Mouse (Mus musculus) lung, postnatal 0 days (tissue): ENCODE measurements around the gene 4933416C03Rik. TPM values are rescaled to one million over a fixed set of nuclear protein-coding genes. Genes with fewer than 3 reads are reported as not detected.

Source experiments
- ATAC-seq: fragments of 200-750 bp; cut with Nextera tagmentation; 2 replicates; pipeline ENCODE4 v1.8.0; 2017; ENCODE audit warnings: moderate library complexity
- DNase-seq: peaks from one replicate; pipeline ENCODE4 v3.0.0-alpha.2; 2016; ENCODE audit warnings: low spot score
- H3K27ac ChIP-seq: fragments of 300-500 bp; sonication (generic); 2 replicates; pipeline ENCODE4 v1.5.1; 2014; ENCODE audit warnings: antibody characterized with exemption, mild to moderate bottlenecking, low read length, mixed read lengths
- H3K27me3 ChIP-seq: fragments of 300-500 bp; sonication (generic); replicated peaks from 2 replicates; pipeline ENCODE4 v1.6.1; 2014; ENCODE audit warnings: low read length, mixed read lengths; ENCODE audit not compliant: insufficient read depth
- H3K36me3 ChIP-seq: fragments of 300-500 bp; sonication (generic); 2 replicates; pipeline ENCODE4 v1.6.1; 2014; ENCODE audit warnings: low read length, mixed read lengths; ENCODE audit not compliant: insufficient read depth
- H3K4me1 ChIP-seq: fragments of 300-500 bp; sonication (generic); 2 replicates; pipeline ENCODE4 v1.6.1; 2014; ENCODE audit warnings: antibody characterized with exemption, low read depth, low read length, mixed read lengths; ENCODE audit not compliant: insufficient read depth
- H3K4me2 ChIP-seq: fragments of 300-500 bp; sonication (generic); replicated peaks from 2 replicates; pipeline ENCODE4 v1.6.1; 2014; ENCODE audit warnings: low read depth, mild to moderate bottlenecking, low read length, moderate library complexity, mixed read lengths
- H3K4me3 ChIP-seq: fragments of 300-500 bp; sonication (generic); 2 replicates; pipeline ENCODE4 v1.5.1; 2014; ENCODE audit warnings: low read depth, low read length
- H3K9ac ChIP-seq: fragments of 300-500 bp; sonication (generic); replicated peaks from 2 replicates; pipeline ENCODE4 v1.6.1; 2014; ENCODE audit warnings: low read depth, mild to moderate bottlenecking
- H3K9me3 ChIP-seq: fragments of 300-500 bp; sonication (generic); 2 replicates; pipeline ENCODE4 v1.6.1; 2016; ENCODE audit warnings: low read length, mixed read lengths
- CTCF ChIP-seq: IDR thresholded peaks from 2 replicates; pipeline ENCODE4 v1.5.1; 2016; ENCODE audit warnings: antibody characterized with exemption, mild to moderate bottlenecking
- EP300 ChIP-seq: IDR thresholded peaks from 2 replicates; pipeline ENCODE4 v1.6.1; 2016; ENCODE audit warnings: antibody characterized with exemption, mild to moderate bottlenecking, control low read depth
- WGBS: fragments of 180-500 bp; shearing (Covaris S2); extraction: QIAGEN DNeasy Blood & Tissue Kit; methylation state at CpG from one replicate; pipeline ENCODE4 v1.1.7; 2014; 5-methylcytosine and 5-hydroxymethylcytosine counted together
- polyA plus RNA-seq: library from polyadenylated mRNA; unstranded; fragments of >200 nt; fragmentation: Nextera tagmentation; extraction: Ambion mirVana; gene quantifications from 2 replicates; pipeline ENCODE4 v1.2.1, GENCODE M21; 2015

4933416C03Rik gene
- polyA plus RNA-seq, 1 experiment from 2014 or later = not detected

GRCm38 (mm10) chr10:116135187-116135586, 21.5 kb upstream of the 4933416C03Rik start:
- no peak for ATAC-seq
- H3K4me3 ChIP-seq = no peak overlapping the region
- no peak overlapping the region for H3K9ac ChIP-seq
- no peak overlapping the region for H3K4me2 ChIP-seq
- no peaks in the 10 kb centered on the region for H3K9me3 ChIP-seq
- no peaks in the 10 kb centered on the region for H3K27me3 ChIP-seq
- no peaks in the 10 kb centered on the region for H3K36me3 ChIP-seq
- H3K4me1 ChIP-seq = no peaks in the 10 kb centered on the region
- TF ChIP-seq CTCF (no peak), EP300 (no peak)
- H3K27ac ChIP-seq = no peak overlapping the region
- DNase-seq = no peak
- 76% methylated on average over 2 of the region's 2 CpGs for WGBS

- no peak for DNase-seq
- no peak for ATAC-seq
- no peak overlapping the region for H3K9ac ChIP-seq
- H3K27me3 ChIP-seq = no peaks in the 10 kb centered on the region
- no peak for TF ChIP-seq CTCF
- TF ChIP-seq EP300 = no peak
- no peaks in the 10 kb centered on the region for H3K9me3 ChIP-seq
- WGBS = 72% methylated on average over 4 of the region's 4 CpGs
- H3K4me2 ChIP-seq = no peak overlapping the region
- no peaks in the 10 kb centered on the region for H3K4me1 ChIP-seq
- H3K27ac ChIP-seq = no peak overlapping the region
- H3K36me3 ChIP-seq = no peaks in the 10 kb centered on the region
- H3K4me3 ChIP-seq = no peak overlapping the region
Measured at GRCm38 (mm10) chr10:116132233-116132632, 18.5 kb upstream of the 4933416C03Rik start.

GRCm38 (mm10) chr10:116131223-116131622, 17.5 kb upstream of the 4933416C03Rik start:
- H3K4me1 ChIP-seq = no peaks in the 10 kb centered on the region
- no peak overlapping the region for H3K9ac ChIP-seq
- no peak overlapping the region for H3K4me3 ChIP-seq
- H3K36me3 ChIP-seq = no peaks in the 10 kb centered on the region
- DNase-seq (no peak), ATAC-seq (no peak)
- H3K9me3 ChIP-seq = no peaks in the 10 kb centered on the region
- TF ChIP-seq EP300 = no peak
- H3K4me2 ChIP-seq = no peak overlapping the region
- no peaks in the 10 kb centered on the region for H3K27me3 ChIP-seq
- no peak overlapping the region for H3K27ac ChIP-seq
- WGBS = 71% methylated on average over 4 of the region's 4 CpGs

- no peaks in the 10 kb centered on the region for H3K4me1 ChIP-seq
- H3K36me3 ChIP-seq = no peaks in the 10 kb centered on the region
- no peak overlapping the region for H3K4me3 ChIP-seq
- H3K27me3 ChIP-seq = no peaks in the 10 kb centered on the region
- no peak for TF ChIP-seq EP300
- no peak for TF ChIP-seq CTCF
- ATAC-seq = no peak
- WGBS = 73% methylated on average over 3 of the region's 3 CpGs
- H3K9ac ChIP-seq = no peak overlapping the region
- no peak overlapping the region for H3K27ac ChIP-seq
- no peak overlapping the region for H3K4me2 ChIP-seq
- H3K9me3 ChIP-seq = no peaks in the 10 kb centered on the region
- no peak for DNase-seq
Measured at GRCm38 (mm10) chr10:116130401-116130800, 16.7 kb upstream of the 4933416C03Rik start.

- no peak overlapping the region for H3K27ac ChIP-seq
- TF ChIP-seq EP300 = no peak
- no peak for TF ChIP-seq CTCF
- DNase-seq = no peak
- H3K4me3 ChIP-seq = no peak overlapping the region
- H3K9me3 ChIP-seq = no peaks in the 10 kb centered on the region
- ATAC-seq = no peak
- no peaks in the 10 kb centered on the region for H3K27me3 ChIP-seq
- no peak overlapping the region for H3K9ac ChIP-seq
- 65% methylated on average over 5 of the region's 5 CpGs for WGBS
- H3K36me3 ChIP-seq = no peaks in the 10 kb centered on the region
- H3K4me1 ChIP-seq = no peaks in the 10 kb centered on the region
- no peak overlapping the region for H3K4me2 ChIP-seq
Measured at GRCm38 (mm10) chr10:116125364-116125763, 11.6 kb upstream of the 4933416C03Rik start.

GRCm38 (mm10) chr10:116123808-116124207, 10.1 kb upstream of the 4933416C03Rik start:
- H3K4me3 ChIP-seq = no peak overlapping the region
- no peaks in the 10 kb centered on the region for H3K4me1 ChIP-seq
- TF ChIP-seq EP300 = no peak
- no peak for TF ChIP-seq CTCF
- ATAC-seq (no peak), DNase-seq (no peak)
- no peaks in the 10 kb centered on the region for H3K36me3 ChIP-seq
- H3K27me3 ChIP-seq = no peaks in the 10 kb centered on the region
- no peak overlapping the region for H3K9ac ChIP-seq
- no peak overlapping the region for H3K27ac ChIP-seq
- 79% methylated on average over 2 of the region's 2 CpGs for WGBS
- H3K4me2 ChIP-seq = no peak overlapping the region
- no peaks in the 10 kb centered on the region for H3K9me3 ChIP-seq

GRCm38 (mm10) chr10:116121463-116121862, 7.7 kb upstream of the 4933416C03Rik start:
- H3K27ac ChIP-seq = no peak overlapping the region
- WGBS = 59% methylated on average over 2 of the region's 2 CpGs
- H3K27me3 ChIP-seq = no peaks in the 10 kb centered on the region
- no peak overlapping the region for H3K9ac ChIP-seq
- TF ChIP-seq CTCF (no peak), EP300 (no peak)
- no peak for ATAC-seq
- H3K4me2 ChIP-seq = no peak overlapping the region
- no peak overlapping the region for H3K4me3 ChIP-seq
- no peaks in the 10 kb centered on the region for H3K36me3 ChIP-seq
- no peak for DNase-seq
- no peaks in the 10 kb centered on the region for H3K9me3 ChIP-seq
- H3K4me1 ChIP-seq = no peaks in the 10 kb centered on the region
